Mouse (Mus musculus): ENCODE results near the gene Gad2. TPM values are rescaled to one million over a fixed set of nuclear protein-coding genes. Genes with fewer than 3 reads are reported as not detected.

The Gad2 gene
- total RNA-seq, 2 experiments from 2014 or later: 0.06 TPM; not detected in 1

GRCm38 (mm10) chr2:22646134-22646533 is 24.1 kb downstream of the Gad2 start:
- no peak for DNase-seq

DNA sequence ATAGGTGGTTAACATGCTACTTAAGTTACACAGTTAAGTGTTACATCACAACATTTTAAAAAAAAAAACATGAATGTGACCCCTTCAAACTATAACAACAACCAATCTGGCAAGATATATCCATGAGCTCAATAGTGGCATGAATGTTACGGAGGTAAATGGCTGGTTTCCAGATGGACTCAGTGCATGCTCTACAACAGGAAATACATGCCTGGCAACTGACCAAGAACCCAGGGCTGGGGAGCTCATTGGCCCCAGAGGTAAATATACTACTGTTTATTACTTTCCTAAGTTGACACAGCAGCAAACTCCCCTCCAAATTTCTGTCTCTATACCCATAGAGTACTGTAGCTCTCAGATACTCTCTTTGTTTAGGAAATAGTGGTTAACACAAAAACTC is 26.4 kb downstream of the Gad2 start:
- no peak for DNase-seq

GRCm38 (mm10) chr2:22651826-22652225 is 29.8 kb downstream of the Gad2 start:
- no peak for DNase-seq

- no peak for DNase-seq
Observed at GRCm38 (mm10) chr2:22663731-22664130, 41.7 kb downstream of the Gad2 start.

GRCm38 (mm10) chr2:22670415-22670814 is 48.4 kb downstream of the Gad2 start:
- peak; percentile 10 for DNase-seq

DNA sequence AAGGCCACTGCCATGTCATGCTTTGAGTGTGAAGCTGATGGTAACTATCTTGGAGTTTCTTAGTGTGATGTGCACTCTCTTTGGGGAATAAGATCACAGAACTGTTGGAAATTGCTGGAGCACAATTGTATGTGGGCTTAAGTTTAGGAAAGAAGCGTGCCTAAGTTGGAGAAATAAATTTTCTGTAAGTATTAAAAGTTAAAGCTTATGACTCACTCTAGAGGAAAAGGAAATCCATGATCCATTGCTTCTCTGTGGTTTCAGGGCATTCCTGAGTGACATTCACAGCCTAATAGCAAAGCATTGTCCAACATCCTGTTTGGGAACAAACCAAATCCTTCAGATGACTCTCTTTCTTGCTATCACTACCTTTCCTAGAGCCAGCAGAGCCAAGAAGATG is 49.3 kb downstream of the Gad2 start:
- no peak for DNase-seq

DNA sequence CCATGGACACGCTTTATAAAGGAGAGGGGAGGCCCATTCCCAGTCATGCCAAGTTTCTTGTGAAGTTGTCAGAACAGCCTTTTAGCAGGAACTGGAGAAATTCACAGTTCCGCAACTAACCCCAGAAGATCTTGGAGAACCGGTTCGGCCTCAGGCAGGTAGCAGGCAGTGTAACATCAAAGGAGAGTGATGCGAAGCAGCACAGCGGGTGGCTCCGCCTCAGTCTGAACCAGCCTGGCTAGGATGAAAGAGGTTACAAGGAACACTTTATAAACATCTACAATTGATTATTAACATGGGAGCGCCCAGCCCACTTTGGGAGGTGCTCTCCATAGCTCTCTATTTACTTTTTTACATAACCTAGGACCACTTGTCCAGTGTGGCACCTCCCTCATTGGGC is 55.1 kb downstream of the Gad2 start:
- no peak for DNase-seq

DNA sequence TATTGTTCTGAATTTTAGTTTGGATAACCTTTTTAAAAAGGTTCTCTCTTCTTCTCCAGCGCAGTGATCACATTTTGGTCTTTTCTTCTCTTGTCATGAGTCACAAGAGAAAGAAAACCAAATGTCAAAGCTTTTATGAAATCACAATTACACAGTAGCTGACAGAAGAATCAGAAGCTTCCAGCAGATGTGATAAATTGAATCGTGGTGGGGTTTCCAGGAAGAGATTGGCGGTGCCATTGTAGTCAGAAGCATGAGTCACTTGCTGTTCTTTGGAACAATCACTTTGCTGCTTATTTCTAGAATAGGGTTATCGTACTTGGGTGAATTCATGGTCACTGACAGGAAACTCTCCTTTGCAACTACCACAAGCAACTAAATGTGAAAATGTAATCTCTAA is 57.9 kb downstream of the Gad2 start:
- DNase-seq: peak; percentile 5

DNA sequence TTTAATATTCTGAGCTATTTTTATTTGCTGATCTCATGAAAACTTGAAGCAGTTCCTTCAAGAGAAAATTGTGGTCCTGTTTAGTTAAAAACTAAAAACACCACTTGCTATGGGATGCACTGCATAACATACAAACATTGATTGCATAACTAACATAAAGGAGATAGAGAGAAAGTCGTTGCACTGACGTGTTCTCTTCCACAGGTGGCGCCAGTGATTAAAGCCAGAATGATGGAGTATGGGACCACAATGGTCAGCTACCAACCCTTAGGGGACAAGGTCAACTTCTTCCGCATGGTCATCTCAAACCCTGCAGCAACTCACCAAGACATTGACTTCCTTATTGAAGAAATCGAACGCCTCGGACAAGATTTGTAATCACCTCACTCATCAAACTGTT is 68.0 kb downstream of the Gad2 start:
- peak; percentile 1 for DNase-seq

DNA sequence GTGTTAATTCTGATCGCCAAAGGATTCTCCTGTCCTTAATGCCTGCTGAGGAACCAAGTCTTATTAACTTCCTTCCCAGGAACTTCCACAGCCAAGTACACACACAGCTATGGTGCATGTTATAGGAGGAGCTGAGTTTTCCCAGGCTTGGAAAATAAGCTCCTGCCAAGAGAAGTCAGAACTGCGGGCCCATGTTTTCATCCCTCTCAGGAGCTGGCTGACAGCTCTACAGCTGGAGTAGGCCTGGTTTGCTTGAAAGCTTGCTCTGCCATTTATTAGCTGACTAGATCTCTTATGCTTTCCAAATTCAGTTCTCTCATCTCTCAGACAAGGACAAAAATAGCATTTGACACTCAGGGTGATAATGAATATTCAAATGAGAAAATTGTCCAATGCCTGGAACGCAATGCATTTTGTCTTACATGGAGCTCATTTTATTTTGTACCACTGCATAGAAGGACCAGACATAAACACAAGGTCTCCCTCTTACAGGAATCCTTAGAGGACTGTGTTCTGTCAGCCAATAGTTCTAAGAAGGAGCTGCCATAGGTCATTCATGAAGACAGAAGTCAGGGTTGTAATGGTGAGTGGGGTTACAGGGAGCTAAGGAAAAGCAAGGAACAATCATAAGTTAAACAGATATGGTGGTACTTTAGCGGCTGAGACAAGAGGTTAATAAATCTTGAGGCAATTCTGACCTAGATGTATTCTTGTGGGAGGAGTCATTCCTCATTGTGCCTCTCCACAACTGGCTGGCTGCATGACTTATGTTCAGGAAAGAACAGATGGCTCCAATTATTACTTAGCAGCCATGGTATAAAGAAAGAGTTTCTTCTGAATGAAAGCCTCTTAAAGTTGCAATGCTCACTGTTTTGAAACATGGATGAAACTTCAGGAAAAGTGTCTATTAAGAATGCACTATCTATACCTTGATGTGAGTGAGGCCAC is 83.0 kb downstream of the Gad2 start:
- DNase-seq: no peak

DNA sequence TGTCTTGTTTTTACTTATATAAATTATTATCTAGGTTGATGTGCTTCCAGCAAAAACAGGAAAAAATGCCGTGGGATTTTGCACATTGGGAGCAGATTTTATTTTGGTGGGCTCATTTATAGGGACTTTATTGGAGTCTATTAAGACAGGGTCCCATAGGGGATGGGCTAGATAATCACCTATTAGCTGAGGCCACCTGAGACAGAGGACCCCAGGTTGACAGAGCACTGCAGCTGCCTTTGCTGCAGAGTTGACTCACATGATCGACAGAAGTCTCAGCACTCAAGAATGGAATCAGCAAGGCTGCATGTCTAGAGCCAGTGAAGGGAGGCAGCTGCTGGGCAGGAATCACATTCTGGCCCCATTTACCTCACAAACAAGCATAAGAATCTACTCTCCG is 84.2 kb downstream of the Gad2 start:
- DNase-seq: no peak

DNA sequence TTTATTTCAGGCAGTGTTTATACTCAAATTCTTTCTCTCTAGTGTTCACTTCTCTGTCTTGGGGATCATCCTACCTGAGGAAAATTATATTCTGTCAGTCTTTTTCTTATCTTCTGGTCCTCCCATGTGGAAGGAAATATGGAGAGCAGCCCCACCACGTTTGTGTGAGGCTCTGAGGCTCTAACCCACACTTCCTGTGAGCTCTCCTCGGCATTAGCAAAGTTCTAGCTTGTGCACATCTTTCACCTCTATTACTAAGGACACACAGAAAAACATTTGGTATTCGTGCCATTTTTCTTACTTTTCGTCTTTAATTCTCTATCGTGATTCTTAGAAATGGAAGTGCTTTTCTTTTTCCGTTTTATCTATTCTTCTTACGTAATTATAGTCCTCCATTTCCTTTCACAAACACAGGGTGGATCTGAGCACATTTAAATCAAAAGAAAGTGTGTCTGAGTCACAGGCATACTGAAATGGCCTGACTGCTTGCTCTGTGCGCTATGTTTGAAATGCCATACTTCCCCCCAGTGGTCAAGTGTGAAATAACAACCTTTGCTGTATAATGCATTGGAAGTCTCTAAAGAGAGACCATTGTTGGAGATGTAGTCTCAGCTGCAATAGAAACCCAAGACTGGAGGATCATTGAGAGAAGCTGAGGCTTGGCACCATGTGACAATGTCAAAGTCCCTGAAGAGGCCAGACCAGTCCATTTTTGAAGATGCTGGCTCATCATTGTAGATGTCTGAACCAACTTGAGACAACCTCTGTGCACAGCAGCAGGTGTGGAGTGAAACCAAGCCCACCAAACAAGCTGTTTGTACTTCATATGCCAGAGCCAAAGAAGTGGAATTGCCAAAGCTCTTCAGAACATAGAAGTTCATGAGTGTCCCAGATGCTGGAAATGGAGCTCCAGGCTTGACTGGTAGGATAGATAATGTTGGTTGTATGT is 99.8 kb downstream of the Gad2 start:
- DNase-seq: peak; percentile 73

DNA sequence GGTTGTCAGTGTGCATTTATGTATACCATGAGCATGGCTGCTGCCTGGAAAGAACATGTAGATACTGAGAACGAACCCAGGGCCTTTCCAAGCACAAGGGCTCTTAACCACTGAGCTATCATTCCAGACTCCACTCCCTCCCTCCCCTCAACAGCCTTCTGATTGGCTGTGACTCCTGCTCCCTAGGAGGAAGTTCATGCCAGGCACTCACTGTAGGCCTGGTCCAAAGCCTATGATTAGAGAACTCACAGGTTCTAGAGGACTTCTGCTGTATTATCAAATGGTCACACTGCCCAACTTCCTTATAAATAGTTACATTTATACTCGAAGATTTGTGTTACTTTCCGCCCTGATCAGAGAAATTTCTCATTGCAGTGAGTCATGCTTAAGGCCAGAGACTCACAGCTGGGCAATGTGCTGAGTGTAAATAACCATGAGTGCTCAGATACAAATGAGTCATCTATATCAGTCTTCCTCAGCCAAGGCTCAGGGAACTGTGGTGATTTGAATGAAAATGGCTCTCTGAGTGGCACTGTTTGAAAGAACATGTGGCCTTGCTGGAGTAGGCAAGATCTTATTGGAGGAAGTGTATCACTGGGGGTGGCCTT is 102.0 kb downstream of the Gad2 start:
- peak; percentile 22 for DNase-seq

- no peak for DNase-seq
Observed at GRCm38 (mm10) chr2:22727113-22727512, 105.1 kb downstream of the Gad2 start.

GRCm38 (mm10) chr2:22736134-22736533 is 114.1 kb downstream of the Gad2 start:
- DNase-seq: no peak

- no peak for DNase-seq
Observed at GRCm38 (mm10) chr2:22739369-22739768, 117.4 kb downstream of the Gad2 start.

DNA sequence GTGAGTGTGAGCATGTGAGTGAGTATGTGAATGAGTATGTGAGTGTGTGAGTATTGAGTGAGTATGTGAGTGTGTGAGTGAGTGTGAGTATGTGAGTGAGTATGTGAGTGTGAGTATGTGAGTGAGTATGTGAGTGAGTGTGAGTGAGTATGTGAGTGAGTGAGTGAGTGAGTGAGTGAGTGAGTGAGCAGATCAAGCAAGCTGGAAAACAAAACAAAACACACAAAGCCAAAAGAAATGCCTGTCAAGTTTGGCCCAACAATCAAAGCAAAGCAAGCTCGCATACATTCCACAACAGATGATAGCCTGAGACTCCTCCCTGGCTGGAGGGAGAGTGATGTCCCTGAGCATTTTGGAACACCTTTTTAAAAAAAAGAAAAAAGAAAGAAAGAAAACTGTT is 118.4 kb downstream of the Gad2 start:
- DNase-seq: no peak

DNA sequence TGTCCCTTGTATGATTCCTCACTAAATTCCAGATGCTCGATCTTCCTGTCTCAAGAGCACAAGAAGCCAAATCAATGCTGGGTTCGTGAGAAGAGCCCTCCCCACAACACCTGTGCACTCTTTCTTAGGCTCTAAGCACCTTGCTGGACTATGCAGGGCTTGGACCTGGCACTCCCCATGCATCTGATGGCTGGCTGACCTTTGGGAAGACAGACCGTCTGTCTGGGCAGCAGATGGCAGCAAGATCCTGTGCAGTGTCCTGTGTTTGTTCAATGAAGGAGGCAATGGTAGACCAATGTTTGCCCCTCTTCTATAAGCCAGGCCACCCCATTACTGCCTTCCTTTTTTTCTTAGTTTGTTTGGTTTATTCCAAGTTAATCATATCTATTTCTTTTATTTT is 119.2 kb downstream of the Gad2 start:
- no peak for DNase-seq

All from adrenal gland, postnatal 10 days (tissue).